Mouse (Mus musculus): ENCODE data around the gene Dcaf11.

DNA sequence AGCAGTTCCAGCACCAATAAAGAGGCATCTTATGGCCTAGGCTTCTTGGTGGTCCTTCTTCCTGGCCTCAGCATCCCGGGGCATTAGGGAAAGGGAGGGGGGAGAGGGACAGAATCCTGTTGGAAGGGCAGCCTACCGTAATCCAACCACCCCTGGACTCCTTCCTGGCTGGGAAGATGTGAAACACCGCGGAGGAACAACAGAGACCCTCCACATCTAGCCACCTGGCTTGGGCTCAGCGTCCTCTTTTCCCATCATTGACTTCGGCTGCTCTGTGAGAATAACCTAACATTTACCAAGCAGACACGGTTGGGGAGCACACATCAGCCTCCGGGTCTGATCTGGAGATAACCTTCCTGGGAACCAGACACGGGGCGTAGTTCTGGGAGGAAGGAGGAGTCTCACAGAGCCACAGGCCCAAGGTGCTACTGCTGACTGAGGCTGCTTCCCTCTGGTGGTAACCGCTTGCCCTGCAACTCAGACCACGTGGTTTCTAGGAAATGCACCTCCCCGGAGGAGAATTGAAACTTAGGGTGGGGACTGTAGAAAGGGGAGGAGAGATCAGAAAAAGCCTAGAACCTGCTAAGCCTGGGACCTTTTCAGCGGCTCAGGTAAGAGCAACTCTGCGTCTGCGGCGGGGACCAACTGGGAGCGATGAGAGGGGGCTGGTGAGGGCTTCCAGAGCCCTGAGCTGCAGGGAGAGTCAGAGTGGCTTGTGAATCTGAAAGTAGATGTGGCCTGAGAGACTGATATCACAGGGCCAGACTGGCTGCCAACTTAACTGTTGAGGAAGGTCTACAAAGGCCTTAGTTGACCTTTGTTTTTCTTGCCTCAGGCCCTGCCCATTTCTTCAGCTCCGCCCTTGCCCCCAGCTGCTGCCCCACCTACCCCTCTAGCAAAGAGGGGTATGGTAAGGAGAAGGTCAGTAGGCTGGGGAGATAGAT lies 44.1 kb downstream of the Dcaf11 start:
- TF ChIP-seq CTCF (IDR thresholded peaks at IDR 0.05; ENCODE audit: low read depth, low read length) (peak; percentile 86), EP300 (IDR thresholded peaks at IDR 0.05; ENCODE audit: insufficient read depth, low read depth, low read length) (peak; percentile 86)
